Mouse (Mus musculus) testis, adult 2 months (tissue): ENCODE data around the gene Olfr64. TPM values are rescaled to one million over a fixed set of nuclear protein-coding genes. Genes with fewer than 3 reads are reported as not detected.

ENCODE experiments used
- H3K27ac ChIP-seq: fragments of 200-500 bp; 2 replicates; pipeline ENCODE4 v1.5.1; 2012; ENCODE audit warnings: low read depth, low read length; ENCODE audit not compliant: control insufficient read depth, insufficient read depth
- H3K27me3 ChIP-seq: fragments of 200-500 bp; 2 replicates; pipeline ENCODE4 v1.6.1; 2012; ENCODE audit warnings: mild to moderate bottlenecking, low read length, moderate library complexity; ENCODE audit not compliant: control insufficient read depth, insufficient read depth
- H3K36me3 ChIP-seq: fragments of 200-500 bp; 2 replicates; pipeline ENCODE4 v1.6.1; 2012; ENCODE audit warnings: mild to moderate bottlenecking, low read length; ENCODE audit not compliant: control insufficient read depth, insufficient read depth
- H3K4me1 ChIP-seq: fragments of 200-500 bp; 2 replicates; pipeline ENCODE4 v1.6.1; 2012; ENCODE audit warnings: low read length; ENCODE audit not compliant: control insufficient read depth, insufficient read depth
- H3K4me3 ChIP-seq: fragments of 200-500 bp; 2 replicates; pipeline ENCODE4 v1.5.1; 2012; ENCODE audit warnings: low read depth, mild to moderate bottlenecking, low read length, moderate library complexity, mixed read lengths; ENCODE audit not compliant: control insufficient read depth
- CTCF ChIP-seq: fragments of 200-500 bp; IDR thresholded peaks from 2 replicates; pipeline ENCODE4 v1.5.1; 2012; ENCODE audit warnings: low read depth, mild to moderate bottlenecking, inconsistent platforms, low read length, moderate library complexity; ENCODE audit not compliant: control insufficient read depth, insufficient read depth, insufficient replicate concordance
- POLR2A ChIP-seq: fragments of 200-500 bp; IDR thresholded peaks from 2 replicates; pipeline ENCODE4 v1.6.1; 2012; ENCODE audit warnings: low read depth, mild to moderate bottlenecking, inconsistent platforms, low read length, moderate library complexity; ENCODE audit not compliant: control insufficient read depth
- polyA plus RNA-seq: library from polyadenylated mRNA; depleted of rRNA; stranded (reverse); fragments of >200 nt; gene quantifications from 2 replicates; pipeline ENCODE4 v1.2.3, GENCODE M21; 2012; rRNA removed

Gene Olfr64
- not detected in 2 replicates for polyA plus RNA-seq

DNA sequence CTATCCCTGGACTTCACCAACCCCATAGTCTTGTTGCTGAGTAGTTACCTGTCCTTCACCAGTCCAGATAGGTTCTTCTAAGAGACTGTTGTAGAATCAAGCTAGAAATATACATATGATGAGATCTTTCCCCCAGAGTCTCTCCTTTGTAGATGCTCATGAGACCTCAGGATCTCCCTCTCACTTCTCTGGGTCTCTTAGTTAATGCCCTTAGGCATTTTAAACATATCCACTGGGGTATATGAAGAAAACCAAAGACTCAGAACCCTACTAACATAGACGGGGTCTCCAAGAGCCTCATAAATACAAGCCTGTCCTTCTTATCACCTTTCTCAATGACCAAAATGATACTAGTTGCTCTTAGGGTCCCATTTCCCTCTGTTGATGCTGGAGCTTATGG lies at the start of gene Olfr64:
TSS of gene Olfr64 (minus strand) at position 101 of the 400 bp plus-strand sequence.
- no peak within 1 kb of the TSS for H3K27ac ChIP-seq
- no peak for TF ChIP-seq CTCF
- no peak for TF ChIP-seq POLR2A
- no peaks in the 10 kb centered on the region for H3K27me3 ChIP-seq
- no peak within 1 kb of the TSS for H3K4me3 ChIP-seq
- H3K36me3 ChIP-seq: no peaks in the 10 kb centered on the region
- no peaks in the 10 kb centered on the region for H3K4me1 ChIP-seq

DNA sequence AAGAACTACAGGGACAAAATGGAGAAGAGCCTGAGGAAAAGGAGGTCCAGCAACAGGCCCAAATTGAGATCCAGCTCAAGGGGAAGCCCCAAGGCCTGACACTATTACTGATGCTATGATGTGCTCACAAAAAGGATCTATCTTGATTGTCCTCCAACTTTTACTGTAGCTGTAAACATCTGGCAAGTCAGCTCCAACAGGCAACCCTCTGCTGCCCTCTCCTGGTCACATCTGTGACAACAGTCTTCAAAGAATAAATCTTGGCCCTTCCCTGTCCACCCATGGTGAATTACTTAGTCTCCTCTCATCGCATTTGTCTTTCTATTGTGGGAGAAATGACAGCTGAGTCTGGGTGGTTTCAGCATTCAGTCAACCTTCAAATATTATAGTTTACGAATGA lies 48.4 kb upstream of the Olfr64 start:
- Histone ChIP-seq H3K4me3 (no peak overlapping the region), H3K27me3 (no peaks in the 10 kb centered on the region), H3K36me3 (no peaks in the 10 kb centered on the region), H3K4me1 (no peaks in the 10 kb centered on the region), H3K27ac (no peak overlapping the region)
- no peak for TF ChIP-seq POLR2A
- TF ChIP-seq CTCF: no peak

DNA sequence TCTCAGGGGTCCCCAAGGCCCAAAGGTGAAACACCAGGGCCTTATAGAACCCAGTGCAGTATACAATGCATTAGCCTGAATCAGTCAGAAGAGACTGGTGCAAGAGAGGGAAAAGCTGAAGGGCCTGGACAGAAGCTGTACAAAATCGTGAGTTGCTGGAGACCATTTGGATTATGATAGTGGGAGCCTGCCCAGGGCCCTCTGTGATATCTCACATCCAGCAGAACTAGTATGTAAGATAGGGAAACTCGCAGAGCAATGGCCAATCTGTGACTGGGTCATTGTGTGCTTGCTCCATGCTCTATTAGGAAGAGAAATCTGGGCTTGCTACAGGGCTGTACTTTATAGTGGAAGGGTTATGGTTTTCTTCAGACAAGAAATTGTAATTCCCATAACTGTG lies 40.0 kb upstream of the Olfr64 start, which contains the start of gene Olfr632:
TSS of gene Olfr632 (plus strand) at position 84 of the 400 bp plus-strand sequence.
- H3K27ac ChIP-seq: no peak within 1 kb of the TSS
- TF ChIP-seq POLR2A (no peak), CTCF (no peak)
- H3K4me3 ChIP-seq: no peak within 1 kb of the TSS
- no peaks in the 10 kb centered on the region for H3K27me3 ChIP-seq
- H3K36me3 ChIP-seq: no peaks in the 10 kb centered on the region
- no peaks in the 10 kb centered on the region for H3K4me1 ChIP-seq

DNA sequence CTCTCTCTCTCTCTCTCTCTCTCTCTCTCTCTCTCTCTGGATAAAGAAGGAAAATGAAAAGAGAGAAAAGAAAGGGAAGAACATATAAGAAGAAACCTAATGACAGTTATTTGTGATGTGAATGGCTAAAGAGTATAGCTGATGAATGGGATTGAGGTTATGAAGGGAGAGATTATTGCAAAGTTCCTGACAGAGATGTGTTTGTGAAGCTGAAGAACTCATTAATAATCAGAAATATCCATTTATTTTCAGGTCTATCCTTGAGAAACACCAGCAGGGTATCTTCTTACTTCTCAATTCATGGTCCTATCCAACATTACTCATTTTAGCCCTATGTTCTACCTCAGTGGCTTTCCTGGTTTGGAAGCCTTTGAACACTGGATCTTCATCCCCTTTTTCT lies 34.2 kb upstream of the Olfr64 start, which contains the start of gene Olfr631:
TSS of gene Olfr631 (plus strand) at position 301 of the 400 bp plus-strand sequence.
- H3K27ac ChIP-seq: no peak within 1 kb of the TSS
- H3K36me3 ChIP-seq: no peaks in the 10 kb centered on the region
- H3K27me3 ChIP-seq: no peaks in the 10 kb centered on the region
- no peaks in the 10 kb centered on the region for H3K4me1 ChIP-seq
- no peak within 1 kb of the TSS for H3K4me3 ChIP-seq
- TF ChIP-seq POLR2A (no peak), CTCF (no peak)

DNA sequence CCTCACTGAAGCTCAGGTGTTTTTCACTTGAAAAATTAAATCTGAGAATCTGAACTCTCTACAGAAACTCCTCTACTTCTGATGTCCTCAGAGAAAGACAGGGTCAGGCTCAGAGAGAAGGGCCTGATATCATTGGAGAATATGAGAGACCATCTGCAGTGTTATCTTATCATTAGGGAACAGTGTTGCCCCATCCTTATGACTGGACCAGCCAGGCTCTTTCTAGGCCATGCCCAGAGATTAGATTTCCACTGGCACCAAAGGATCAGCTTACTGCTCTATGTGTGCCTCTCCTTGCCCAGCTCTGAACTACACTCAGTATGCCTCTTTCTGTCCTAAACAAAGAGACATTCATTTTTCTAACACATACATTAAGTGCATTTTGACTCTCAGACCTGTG lies 21.1 kb upstream of the Olfr64 start:
- H3K4me3 ChIP-seq: no peak overlapping the region
- H3K27ac ChIP-seq: no peak overlapping the region
- no peaks in the 10 kb centered on the region for H3K4me1 ChIP-seq
- no peaks in the 10 kb centered on the region for H3K36me3 ChIP-seq
- H3K27me3 ChIP-seq: no peaks in the 10 kb centered on the region
- TF ChIP-seq POLR2A (no peak), CTCF (no peak)

DNA sequence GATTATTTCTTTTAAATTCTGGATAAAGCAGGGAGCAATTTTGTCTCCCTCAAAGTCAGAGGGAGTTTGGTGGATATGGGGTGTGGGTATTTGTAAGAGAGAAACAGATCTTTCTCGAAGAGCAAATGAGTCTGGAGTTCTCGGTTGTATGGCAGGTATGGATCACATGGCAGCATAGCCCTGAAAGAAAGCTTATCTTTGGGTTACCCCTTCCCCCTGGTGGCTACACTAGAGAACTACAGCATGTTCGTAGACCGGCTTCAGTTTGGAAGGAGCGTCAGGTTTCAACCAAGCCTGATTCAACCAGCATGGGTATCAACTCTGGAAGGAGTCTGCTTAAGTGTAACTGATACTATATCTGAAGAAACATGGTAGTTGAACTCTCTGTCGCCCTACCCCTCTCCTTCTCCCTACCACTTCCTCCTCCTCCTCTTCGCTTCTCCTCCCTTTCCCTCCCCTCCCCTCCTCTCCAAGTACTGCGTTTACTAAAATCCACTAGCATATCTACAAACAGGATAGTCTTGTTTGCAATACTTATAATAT lies 18.8 kb upstream of the Olfr64 start:
- H3K4me3 ChIP-seq: no peak overlapping the region
- no peaks in the 10 kb centered on the region for H3K36me3 ChIP-seq
- TF ChIP-seq CTCF (no peak; the same call in 1 of the 2 replicates), POLR2A (no peak)
- H3K4me1 ChIP-seq: no peaks in the 10 kb centered on the region
- no peak overlapping the region for H3K27ac ChIP-seq
- no peaks in the 10 kb centered on the region for H3K27me3 ChIP-seq

DNA sequence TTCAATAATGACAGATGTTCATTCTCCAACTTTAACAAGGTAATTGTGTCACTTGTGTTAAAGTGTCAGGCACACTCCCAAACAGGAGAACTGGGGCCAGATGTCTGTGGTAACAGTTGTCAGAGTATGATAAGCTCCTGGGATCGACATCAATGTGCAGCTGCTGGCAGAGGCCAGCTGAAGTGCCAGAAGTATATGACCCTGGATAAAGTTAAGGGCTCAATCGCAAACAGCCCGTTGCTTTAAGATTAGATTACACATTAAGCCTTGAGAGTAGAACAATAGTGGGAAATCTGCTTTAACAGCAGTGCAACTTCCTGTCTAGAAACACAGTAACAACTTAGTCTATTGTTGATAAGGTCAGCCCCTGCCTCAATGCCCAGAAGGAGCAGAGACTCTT lies 15.8 kb upstream of the Olfr64 start:
- no peak overlapping the region for H3K27ac ChIP-seq
- no peaks in the 10 kb centered on the region for H3K4me1 ChIP-seq
- no peak overlapping the region for H3K4me3 ChIP-seq
- no peak for TF ChIP-seq CTCF
- TF ChIP-seq POLR2A: no peak
- no peaks in the 10 kb centered on the region for H3K36me3 ChIP-seq
- H3K27me3 ChIP-seq: no peaks in the 10 kb centered on the region
